Mouse (Mus musculus): ENCODE data around the gene Ublcp1.

Ublcp1 gene

DNA sequence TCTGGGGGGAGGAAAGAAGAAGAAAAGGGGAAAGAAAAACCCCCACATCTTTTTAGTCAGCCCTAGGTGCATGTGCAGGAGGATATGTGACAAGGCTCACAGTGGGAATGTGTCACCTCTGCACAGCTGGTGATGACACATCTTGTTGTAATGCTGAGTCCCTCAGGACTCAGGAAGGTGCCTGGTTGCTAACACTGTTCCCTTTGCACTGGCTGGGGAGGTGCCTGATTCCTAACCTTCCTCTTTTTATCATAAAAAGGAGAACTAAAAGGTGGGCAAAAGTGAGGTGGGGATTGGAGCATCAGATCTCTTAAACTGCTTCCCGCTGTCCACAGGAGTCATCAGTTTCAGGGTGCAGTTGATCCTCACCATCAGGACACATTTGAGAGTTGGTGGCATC is 52.9 kb downstream of the Ublcp1 start:
- DNase-seq (ENCODE audit: low spot score): no peak

DNA sequence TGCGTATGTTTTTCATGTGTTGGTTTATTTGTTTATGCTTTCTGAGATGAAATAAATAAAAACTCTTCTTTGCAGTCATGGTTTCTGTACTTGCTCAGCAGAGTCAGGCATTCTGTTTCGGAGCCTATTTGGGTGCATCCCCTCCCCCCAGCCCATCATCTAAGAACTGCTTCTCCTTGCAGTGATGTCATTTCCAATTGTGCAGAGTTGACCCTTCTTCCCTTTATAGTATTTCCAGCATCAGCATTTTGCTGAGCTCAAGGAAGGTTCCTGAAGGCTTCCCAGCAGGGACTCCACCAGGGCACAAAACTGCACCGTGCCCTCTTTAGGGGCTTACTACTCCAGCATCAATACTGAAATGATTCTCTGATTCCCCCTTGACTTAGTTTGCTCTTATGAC is 55.7 kb downstream of the Ublcp1 start:
- DNase-seq (ENCODE audit: low spot score): no peak

DNA sequence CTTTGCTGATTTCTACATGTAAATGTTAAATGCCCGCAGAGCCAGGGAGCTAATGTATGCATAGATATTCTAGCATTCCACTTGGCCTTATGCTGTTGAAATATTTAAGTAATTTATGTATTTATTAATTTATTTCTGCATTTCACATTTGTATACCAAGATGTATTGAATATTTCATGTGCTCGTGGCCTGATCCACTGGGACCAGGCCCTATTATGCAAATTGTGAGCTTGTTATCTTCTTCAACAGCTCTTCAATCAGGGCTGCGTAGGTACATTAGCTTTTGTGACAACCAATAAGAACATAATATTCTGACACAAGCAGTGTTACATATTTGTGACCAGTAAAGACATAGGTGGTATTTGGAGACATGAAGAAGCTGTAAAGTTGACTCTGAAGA is 56.9 kb downstream of the Ublcp1 start:
- DNase-seq (ENCODE audit: low spot score): no peak

DNA sequence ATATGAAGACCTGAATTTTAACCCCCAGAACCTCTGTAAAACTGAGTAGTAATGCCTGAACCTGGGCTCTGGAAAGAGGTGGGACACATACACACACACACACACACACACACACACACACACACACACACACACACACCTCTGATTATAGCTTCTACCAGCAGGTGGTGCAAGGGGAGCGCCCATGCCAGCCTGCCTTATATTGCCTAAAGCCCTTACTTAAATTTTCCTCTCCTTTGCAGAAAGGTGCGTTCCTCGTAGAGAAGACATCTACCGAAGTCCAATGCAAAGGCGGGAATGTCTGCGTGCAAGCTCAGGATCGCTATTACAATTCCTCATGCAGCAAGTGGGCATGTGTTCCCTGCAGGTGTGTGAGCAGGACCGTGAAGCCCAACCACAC is 58.0 kb downstream of the Ublcp1 start:
- no peak for DNase-seq (ENCODE audit: low spot score)

DNA sequence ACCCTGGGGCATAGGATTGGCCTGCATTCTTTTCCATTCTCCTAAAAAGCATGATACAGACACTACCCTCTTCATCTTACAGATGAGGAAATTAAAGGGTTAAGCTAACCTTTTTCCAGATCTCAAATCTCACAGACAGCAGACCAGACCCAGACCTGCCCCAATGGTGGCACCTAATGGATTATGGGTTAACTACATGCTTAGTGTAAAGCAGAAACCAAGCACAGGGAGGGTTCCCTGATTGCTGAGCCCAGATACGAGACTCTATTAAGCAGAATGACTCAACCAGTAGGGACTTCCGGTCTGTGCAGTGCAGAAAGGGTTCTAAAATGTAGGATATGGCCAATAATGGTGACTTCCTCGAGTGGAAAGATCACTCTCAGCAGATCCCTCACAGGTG is 59.9 kb downstream of the Ublcp1 start:
- DNase-seq (ENCODE audit: low spot score): no peak

DNA sequence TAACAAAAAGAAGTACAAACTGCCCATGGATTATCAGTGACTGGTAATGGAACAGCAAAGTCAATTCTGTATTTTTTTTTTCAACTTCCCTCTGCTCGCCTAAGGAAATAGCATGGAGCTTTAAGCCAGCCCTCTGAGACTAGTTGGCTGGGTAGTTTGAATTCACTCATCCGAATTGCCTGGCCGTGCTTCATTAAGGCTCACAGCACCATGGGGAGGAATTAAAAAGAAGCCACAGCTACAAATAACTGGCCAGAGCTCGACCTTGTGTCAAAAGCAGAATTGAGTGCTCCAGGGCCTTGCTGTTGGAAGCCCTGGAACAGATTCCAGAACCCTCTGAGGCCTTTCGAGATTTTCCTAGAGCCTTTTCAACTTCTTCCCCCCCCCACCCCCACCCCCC is 61.7 kb downstream of the Ublcp1 start:
- DNase-seq (ENCODE audit: low spot score): no peak

DNA sequence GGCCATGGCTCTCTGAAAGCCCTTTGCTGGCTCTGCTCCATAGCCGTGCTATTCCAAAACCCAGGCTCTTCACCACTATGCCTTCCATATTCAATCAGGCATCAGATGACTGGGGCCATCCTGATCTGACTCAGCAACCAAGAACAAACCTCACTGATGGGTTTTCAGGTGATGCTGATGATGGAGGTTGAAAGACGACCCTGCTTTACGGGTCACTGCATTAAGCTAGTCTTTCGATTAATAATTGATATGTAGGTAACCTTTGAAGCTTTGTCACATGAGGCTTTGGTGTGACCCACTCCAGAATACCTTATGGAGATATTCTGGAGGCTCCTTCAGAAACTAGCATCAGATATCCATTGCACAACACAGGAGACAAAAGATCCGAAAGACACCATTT is 63.8 kb downstream of the Ublcp1 start:
- no peak for DNase-seq (ENCODE audit: low spot score)

DNA sequence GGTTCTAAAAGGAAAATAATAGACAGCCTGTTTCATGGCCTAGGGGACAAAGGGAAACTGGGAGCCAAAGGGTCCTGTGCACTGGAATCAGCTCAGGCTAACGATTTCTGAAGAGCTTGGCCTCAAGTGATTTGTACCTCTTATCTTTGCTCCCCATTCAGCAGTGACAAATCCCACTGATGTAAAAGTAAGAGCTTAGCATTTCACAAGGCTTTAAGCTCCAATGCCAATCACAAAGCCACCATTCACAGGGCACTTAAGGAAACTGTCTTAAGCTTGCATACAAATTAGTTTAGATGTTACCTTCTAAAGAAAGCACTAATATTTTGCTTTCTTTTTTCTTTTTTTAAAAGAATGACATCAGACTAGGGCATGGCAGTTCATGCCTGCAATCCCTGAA is 64.3 kb downstream of the Ublcp1 start:
- DNase-seq (ENCODE audit: low spot score): no peak

DNA sequence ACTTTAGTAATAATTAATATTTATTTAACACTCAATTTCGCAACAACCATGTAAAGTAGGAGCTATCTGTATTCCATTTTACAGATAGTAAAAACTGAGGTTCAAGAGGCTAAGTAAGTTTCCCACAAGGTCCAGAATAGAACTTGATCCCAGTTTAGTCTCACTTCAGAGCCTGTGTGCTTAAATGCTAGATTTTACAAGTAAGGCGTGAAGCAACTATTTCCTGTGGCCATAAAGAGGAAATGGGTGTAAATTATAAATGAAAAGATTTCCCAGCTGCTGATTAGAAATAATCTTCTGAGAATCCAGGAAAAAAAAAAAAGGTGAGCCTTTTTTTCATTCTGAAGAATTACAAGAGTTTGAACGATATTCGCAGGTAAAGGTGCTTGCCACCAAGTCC is 65.2 kb downstream of the Ublcp1 start:
- no peak for DNase-seq (ENCODE audit: low spot score)

Data from left cerebral cortex, adult 11 months (tissue).